Mouse (Mus musculus) frontal cortex, postnatal 10 days (tissue): ENCODE results near the gene Twf1.

Experiments used
- DNase-seq, 2 experiments: peaks; one replicate each; pipeline ENCODE4 v3.0.0; 2022; ENCODE audit warnings: low spot score in 2 of 2, mixed read lengths in 1 of 2

Twf1 gene

GRCm38 (mm10) chr15:94589219-94590075 lies at the start of gene Twf1:
Gene Twf1, minus strand, starts transcription at chr15:94589889.
- peak; percentile 96 to 98 for DNase-seq

- DNase-seq = no peak
These were observed 49.4 kb upstream of the Twf1 start for GRCm38 (mm10) chr15:94639126-94639525.

GRCm38 (mm10) chr15:94638207-94638606 lies 48.5 kb upstream of the Twf1 start:
- DNase-seq = no peak

- DNase-seq = no peak
These were observed 44.8 kb upstream of the Twf1 start for GRCm38 (mm10) chr15:94634524-94634923.

- no peak for DNase-seq
These were observed 40.9 kb upstream of the Twf1 start for GRCm38 (mm10) chr15:94630553-94630952.

GRCm38 (mm10) chr15:94628830-94629601 lies 39.3 kb upstream of the Twf1 start, which contains the start of gene Tmem117:
Gene Tmem117, plus strand, starts transcription at chr15:94629232.
- DNase-seq = no peak

- DNase-seq = no peak
These were observed 38.8 kb upstream of the Twf1 start for GRCm38 (mm10) chr15:94628463-94628829.

GRCm38 (mm10) chr15:94620909-94621308 lies 31.2 kb upstream of the Twf1 start:
- no peak for DNase-seq

GRCm38 (mm10) chr15:94616036-94616435 lies 26.3 kb upstream of the Twf1 start:
- no peak for DNase-seq

GRCm38 (mm10) chr15:94607768-94608167 lies 18.1 kb upstream of the Twf1 start:
- no peak for DNase-seq

GRCm38 (mm10) chr15:94602441-94602840 lies 12.8 kb upstream of the Twf1 start:
- DNase-seq = no peak

GRCm38 (mm10) chr15:94601339-94601738 lies 11.7 kb upstream of the Twf1 start:
- peak in 1 of 2 experiments; percentile 23 for DNase-seq

GRCm38 (mm10) chr15:94600145-94600707 lies 10.5 kb upstream of the Twf1 start:
- no peak for DNase-seq

- DNase-seq = no peak
These were observed 3.9 kb upstream of the Twf1 start for GRCm38 (mm10) chr15:94593586-94593985.

GRCm38 (mm10) chr15:94591356-94591755 lies 1.7 kb upstream of the Twf1 start:
- DNase-seq = no peak

GRCm38 (mm10) chr15:94590083-94590482 lies 394 bp upstream of the Twf1 start:
- no peak for DNase-seq

- no peak for DNase-seq
These were observed 1.6 kb downstream of the Twf1 start for GRCm38 (mm10) chr15:94587826-94588715.

- DNase-seq = no peak
These were observed 5.0 kb downstream of the Twf1 start for GRCm38 (mm10) chr15:94584738-94585137.

- no peak for DNase-seq
These were observed 6.5 kb downstream of the Twf1 start for GRCm38 (mm10) chr15:94583153-94583552.

GRCm38 (mm10) chr15:94582000-94582593 lies 7.6 kb downstream of the Twf1 start:
- no peak for DNase-seq
